Mouse (Mus musculus) erythroblast, adult 5-6 weeks (primary cell): ENCODE measurements around the gene Hdac5. TPM values are rescaled to one million over a fixed set of nuclear protein-coding genes. Genes with fewer than 3 reads are reported as not detected.

ENCODE experiments used
- ATAC-seq: replicated peaks from 2 replicates; pipeline ENCODE4 v1.8.0; 2016; ENCODE audit warnings: moderate number of reproducible peaks, mild to moderate bottlenecking, moderate TSS enrichment, inconsistent platforms; ENCODE audit not compliant: poor library complexity, low FRiP score, severe bottlenecking
- total RNA-seq, 2 experiments: library from RNA; stranded (forward) in 1 of 2; stranded (reverse) in 1 of 2; fragments of 150-400 nt in 1 of 2; fragments of 200-764, 138-1000 nt in 1 of 2; gene quantifications; 2 replicates each; pipeline versions ENCODE4 v1.2.3 to v1.2.4; 2015 to 2017; ENCODE audit warnings: low replicate concordance in 2 of 2

Hdac5 gene
- total RNA-seq, 2 experiments from 2014 or later = 3.7 to 13.3 TPM

DNA sequence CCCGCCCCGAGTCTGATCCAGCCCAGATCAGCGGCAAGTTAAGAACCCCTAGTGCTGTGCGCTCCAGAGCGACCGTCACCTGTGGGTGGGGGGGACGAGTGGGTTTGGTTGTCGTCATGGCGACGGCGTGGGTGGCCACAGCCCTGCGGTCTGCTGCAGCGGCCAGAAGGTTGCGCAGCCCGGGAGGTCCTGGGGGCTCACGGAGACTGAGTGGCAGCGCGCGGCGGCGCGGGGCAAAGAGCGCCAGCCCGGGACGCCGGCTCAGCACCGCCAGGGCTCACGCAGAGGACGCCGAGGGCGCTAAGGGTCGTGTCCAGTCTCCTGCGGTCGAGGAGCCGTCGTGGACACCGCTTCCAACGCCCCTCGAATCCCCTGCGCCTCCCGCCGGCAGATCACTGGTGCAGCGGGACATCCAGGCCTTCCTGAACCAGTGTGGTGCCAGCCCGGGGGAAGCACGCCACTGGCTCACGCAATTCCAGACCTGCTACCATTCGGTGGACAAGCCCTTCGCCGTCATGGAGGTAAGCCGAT lies 84.4 kb downstream of the Hdac5 start, which contains the start of gene Nags:
TSS of gene Nags (plus strand) at position 43 of the 531 bp plus-strand sequence.
- ATAC-seq = peak; percentile 18; the same call in 1 of the 2 replicates

- ATAC-seq = no peak
Observed at GRCm38 (mm10) chr11:102144957-102145470, 85.0 kb downstream of the Hdac5 start.

Other genes with a start within 250 kb of the Hdac5 start
- gene Cfap97d1, start 245.9 kb downstream of the Hdac5 start, total RNA-seq (2015; ENCODE audit: low replicate concordance) = not detected in 2 replicates
- not detected in 2 replicates for gene Cfap97d1, start 245.9 kb downstream of the Hdac5 start, total RNA-seq (2017; ENCODE audit: low replicate concordance)
- 1.9 and 5.0 TPM in 2 replicates for gene Dusp3, start 243.2 kb downstream of the Hdac5 start, total RNA-seq (2015; ENCODE audit: low replicate concordance)
- gene Dusp3, start 243.2 kb downstream of the Hdac5 start, total RNA-seq (2017; ENCODE audit: low replicate concordance) = 1.5 and 3.1 TPM in 2 replicates
- 0.84 TPM in 1 of 2 replicates, not detected in the other for gene Mpp3, start 201.7 kb downstream of the Hdac5 start, total RNA-seq (2015; ENCODE audit: low replicate concordance)
- gene Mpp3, start 201.7 kb downstream of the Hdac5 start, total RNA-seq (2017; ENCODE audit: low replicate concordance) = 0.14 TPM in 1 of 2 replicates, not detected in the other
- 2.1 and 7.1 TPM in 2 replicates for gene Cd300lg, start 188.7 kb downstream of the Hdac5 start, total RNA-seq (2015; ENCODE audit: low replicate concordance)
- 0.42 and 0.77 TPM in 2 replicates for gene Cd300lg, start 188.7 kb downstream of the Hdac5 start, total RNA-seq (2017; ENCODE audit: low replicate concordance)
- 7.7 and 12.7 TPM in 2 replicates for gene Mpp2, start 141.7 kb downstream of the Hdac5 start, total RNA-seq (2015; ENCODE audit: low replicate concordance)
- gene Mpp2, start 141.7 kb downstream of the Hdac5 start, total RNA-seq (2017; ENCODE audit: low replicate concordance) = 14.2 and 20.6 TPM in 2 replicates
- not detected in 2 replicates for gene Ppy, start 128.8 kb downstream of the Hdac5 start, total RNA-seq (2015; ENCODE audit: low replicate concordance)
- gene Ppy, start 128.8 kb downstream of the Hdac5 start, total RNA-seq (2017; ENCODE audit: low replicate concordance) = not detected in 2 replicates
- gene Pyy, start 122.3 kb downstream of the Hdac5 start, total RNA-seq (2015; ENCODE audit: low replicate concordance) = not detected in 2 replicates
- gene Pyy, start 122.3 kb downstream of the Hdac5 start, total RNA-seq (2017; ENCODE audit: low replicate concordance) = not detected in 2 replicates
- gene Nags, start 84.7 kb downstream of the Hdac5 start, total RNA-seq (2015; ENCODE audit: low replicate concordance) = not detected in 2 replicates
- gene Nags, start 84.7 kb downstream of the Hdac5 start, total RNA-seq (2017; ENCODE audit: low replicate concordance) = 0.43 and 1.5 TPM in 2 replicates
- 0.96 and 3.8 TPM in 2 replicates for gene Tmem101, start 73.8 kb downstream of the Hdac5 start, total RNA-seq (2015; ENCODE audit: low replicate concordance)
- gene Tmem101, start 73.8 kb downstream of the Hdac5 start, total RNA-seq (2017; ENCODE audit: low replicate concordance) = 3.1 and 4.0 TPM in 2 replicates
- 48.3 and 48.8 TPM in 2 replicates for gene Lsm12, start 44.9 kb downstream of the Hdac5 start, total RNA-seq (2015; ENCODE audit: low replicate concordance)
- gene Lsm12, start 44.9 kb downstream of the Hdac5 start, total RNA-seq (2017; ENCODE audit: low replicate concordance) = 22.7 and 28.8 TPM in 2 replicates
- 16.3 and 21.7 TPM in 2 replicates for gene G6pc3, start 40.5 kb downstream of the Hdac5 start, total RNA-seq (2015; ENCODE audit: low replicate concordance)
- gene G6pc3, start 40.5 kb downstream of the Hdac5 start, total RNA-seq (2017; ENCODE audit: low replicate concordance) = 4.7 and 9.8 TPM in 2 replicates
- gene BC030867, start 18.7 kb upstream of the Hdac5 start, total RNA-seq (2015; ENCODE audit: low replicate concordance) = 3.8 and 5.0 TPM in 2 replicates
- 4.1 and 7.2 TPM in 2 replicates for gene BC030867, start 18.7 kb upstream of the Hdac5 start, total RNA-seq (2017; ENCODE audit: low replicate concordance)
- not detected in 2 replicates for gene Asb16, start 38.6 kb upstream of the Hdac5 start, total RNA-seq (2015; ENCODE audit: low replicate concordance)
- not detected in 2 replicates for gene Asb16, start 38.6 kb upstream of the Hdac5 start, total RNA-seq (2017; ENCODE audit: low replicate concordance)
- gene Tmub2, start 54.8 kb upstream of the Hdac5 start, total RNA-seq (2015; ENCODE audit: low replicate concordance) = 15.9 and 17.1 TPM in 2 replicates
- gene Tmub2, start 54.8 kb upstream of the Hdac5 start, total RNA-seq (2017; ENCODE audit: low replicate concordance) = 17.0 and 28.0 TPM in 2 replicates
- gene Atxn7l3, start 66.5 kb upstream of the Hdac5 start, total RNA-seq (2015; ENCODE audit: low replicate concordance) = 6.3 and 10.4 TPM in 2 replicates
- 5.7 and 9.3 TPM in 2 replicates for gene Atxn7l3, start 66.5 kb upstream of the Hdac5 start, total RNA-seq (2017; ENCODE audit: low replicate concordance)
- gene Ubtf, start 89.6 kb upstream of the Hdac5 start, total RNA-seq (2015; ENCODE audit: low replicate concordance) = 19.0 and 22.8 TPM in 2 replicates
- gene Ubtf, start 89.6 kb upstream of the Hdac5 start, total RNA-seq (2017; ENCODE audit: low replicate concordance) = 119 and 258 TPM in 2 replicates
- 4,977 and 5,433 TPM in 2 replicates for gene Slc4a1, start 136.0 kb upstream of the Hdac5 start, total RNA-seq (2015; ENCODE audit: low replicate concordance)
- gene Slc4a1, start 136.0 kb upstream of the Hdac5 start, total RNA-seq (2017; ENCODE audit: low replicate concordance) = 6,454 and 7,565 TPM in 2 replicates
- gene Rundc3a, start 163.2 kb upstream of the Hdac5 start, total RNA-seq (2015; ENCODE audit: low replicate concordance) = 3.1 TPM in 1 of 2 replicates, not detected in the other
- gene Rundc3a, start 163.2 kb upstream of the Hdac5 start, total RNA-seq (2017; ENCODE audit: low replicate concordance) = 2.7 and 7.5 TPM in 2 replicates
- 461 and 462 TPM in 2 replicates for gene Slc25a39, start 177.8 kb upstream of the Hdac5 start, total RNA-seq (2015; ENCODE audit: low replicate concordance)
- gene Slc25a39, start 177.8 kb upstream of the Hdac5 start, total RNA-seq (2017; ENCODE audit: low replicate concordance) = 236 and 290 TPM in 2 replicates
- gene Grn, start 200.1 kb upstream of the Hdac5 start, total RNA-seq (2015; ENCODE audit: low replicate concordance) = 85.7 and 90.1 TPM in 2 replicates
- 26.3 and 56.1 TPM in 2 replicates for gene Grn, start 200.1 kb upstream of the Hdac5 start, total RNA-seq (2017; ENCODE audit: low replicate concordance)
- gene Fam171a2, start 217.5 kb upstream of the Hdac5 start, total RNA-seq (2015; ENCODE audit: low replicate concordance) = not detected in 2 replicates
- gene Fam171a2, start 217.5 kb upstream of the Hdac5 start, total RNA-seq (2017; ENCODE audit: low replicate concordance) = not detected in 2 replicates
- 23.6 and 57.1 TPM in 2 replicates for gene Itga2b, start 240.0 kb upstream of the Hdac5 start, total RNA-seq (2015; ENCODE audit: low replicate concordance)
- gene Itga2b, start 240.0 kb upstream of the Hdac5 start, total RNA-seq (2017; ENCODE audit: low replicate concordance) = 73.1 and 99.5 TPM in 2 replicates